Mouse (Mus musculus) cerebellum, adult 9-11 months (tissue): ENCODE results near the gene Map2k7.

Experiments
- DNase-seq: peaks from one replicate; pipeline ENCODE4 v3.0.0; 2022

The Map2k7 gene

DNA sequence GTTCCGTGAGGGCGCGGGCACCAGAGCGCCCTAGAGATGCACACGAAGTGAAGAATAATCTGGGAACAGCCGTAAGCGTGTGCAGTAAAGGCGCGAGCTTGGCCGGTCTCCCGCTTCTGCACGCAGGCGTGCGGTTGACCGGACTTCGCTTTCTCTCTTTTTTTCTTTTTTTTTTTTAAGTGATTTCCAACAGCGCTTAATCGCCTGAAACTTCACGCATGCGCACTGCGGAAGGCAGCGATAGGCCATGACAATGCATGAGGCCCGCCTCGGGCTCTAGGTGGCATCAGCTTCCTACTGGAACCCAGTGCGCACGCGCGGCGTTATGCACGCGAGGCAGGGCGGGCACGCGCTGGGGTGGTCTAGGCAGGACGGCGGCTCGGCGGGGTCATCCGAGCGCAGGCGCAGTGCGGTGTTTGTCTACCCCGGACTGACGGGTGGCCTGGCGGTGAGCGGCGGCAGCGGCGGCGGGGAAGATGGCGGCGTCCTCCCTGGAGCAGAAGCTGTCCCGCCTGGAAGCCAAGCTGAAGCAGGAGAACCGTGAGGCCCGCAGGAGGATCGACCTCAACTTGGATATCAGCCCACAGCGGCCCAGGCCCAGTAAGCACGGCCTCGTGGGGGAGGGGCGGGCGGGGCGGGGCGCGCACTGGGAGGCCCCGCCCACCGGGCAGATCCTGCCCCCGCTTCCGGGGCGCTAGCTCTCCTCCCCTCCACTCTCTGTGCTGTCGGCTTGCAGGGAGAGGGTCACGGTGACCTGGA lies at the start of gene Map2k7, which contains the start of gene Gm49320:
TSS of gene Map2k7 (plus strand) at position 307 of the 759 bp plus-strand sequence.
TSS of gene Gm49320 (plus strand) at position 432 of the 759 bp plus-strand sequence.
- DNase-seq, result peak; percentile 100

DNA sequence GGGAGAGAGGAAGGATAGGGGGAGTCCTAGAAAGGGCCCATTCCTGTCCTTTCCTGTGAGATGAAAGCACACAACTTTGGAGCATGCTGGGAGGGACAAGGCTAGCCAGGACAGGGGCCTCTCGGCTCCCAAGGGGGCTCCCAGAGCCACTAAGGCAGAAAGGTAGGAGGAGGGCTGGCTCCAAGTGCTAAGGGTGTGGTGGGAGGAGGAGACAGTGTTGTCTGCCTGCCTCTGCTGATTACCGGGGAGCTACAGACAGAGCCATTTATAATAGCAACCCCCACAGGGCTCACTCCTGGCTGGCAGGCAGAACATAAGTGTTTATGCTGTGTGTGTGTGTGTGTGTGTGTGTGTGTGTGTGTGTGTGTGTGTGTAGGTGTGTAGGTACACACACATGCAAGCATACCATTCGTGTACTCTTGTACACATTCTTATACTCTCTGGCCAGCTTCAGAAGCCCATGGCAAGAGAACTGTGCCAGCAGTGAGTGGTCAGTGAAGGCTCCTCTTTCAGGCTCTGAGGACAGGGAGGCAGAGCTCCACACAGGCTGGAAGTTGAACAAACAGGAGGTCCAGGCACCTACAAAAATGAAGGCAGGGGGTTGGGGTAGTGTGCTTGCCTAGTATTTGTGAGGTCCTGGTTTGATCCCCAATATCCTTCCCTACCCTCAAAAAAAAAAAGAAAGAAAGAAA lies 49.4 kb upstream of the Map2k7 start:
- DNase-seq, result no peak

DNA sequence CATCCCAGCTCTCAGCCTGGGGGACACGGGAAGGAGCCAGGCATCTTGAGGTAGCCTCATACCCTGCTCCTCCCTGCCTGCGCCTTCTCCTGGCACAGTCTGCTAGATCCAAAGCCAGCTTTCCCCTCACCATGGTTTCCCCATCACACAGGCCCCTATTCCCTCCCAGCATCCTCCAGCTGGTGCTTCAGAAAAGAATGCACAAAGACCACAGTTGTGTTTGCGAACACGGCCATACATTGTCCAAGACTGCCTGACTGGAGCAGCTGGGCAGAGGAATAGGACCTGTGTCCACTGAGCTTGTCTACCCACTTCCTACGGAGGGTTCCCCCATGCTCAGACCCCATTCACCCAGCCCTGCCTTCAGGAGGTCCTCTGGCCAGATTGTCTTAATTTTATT lies 46.2 kb upstream of the Map2k7 start:
- no peak for DNase-seq

DNA sequence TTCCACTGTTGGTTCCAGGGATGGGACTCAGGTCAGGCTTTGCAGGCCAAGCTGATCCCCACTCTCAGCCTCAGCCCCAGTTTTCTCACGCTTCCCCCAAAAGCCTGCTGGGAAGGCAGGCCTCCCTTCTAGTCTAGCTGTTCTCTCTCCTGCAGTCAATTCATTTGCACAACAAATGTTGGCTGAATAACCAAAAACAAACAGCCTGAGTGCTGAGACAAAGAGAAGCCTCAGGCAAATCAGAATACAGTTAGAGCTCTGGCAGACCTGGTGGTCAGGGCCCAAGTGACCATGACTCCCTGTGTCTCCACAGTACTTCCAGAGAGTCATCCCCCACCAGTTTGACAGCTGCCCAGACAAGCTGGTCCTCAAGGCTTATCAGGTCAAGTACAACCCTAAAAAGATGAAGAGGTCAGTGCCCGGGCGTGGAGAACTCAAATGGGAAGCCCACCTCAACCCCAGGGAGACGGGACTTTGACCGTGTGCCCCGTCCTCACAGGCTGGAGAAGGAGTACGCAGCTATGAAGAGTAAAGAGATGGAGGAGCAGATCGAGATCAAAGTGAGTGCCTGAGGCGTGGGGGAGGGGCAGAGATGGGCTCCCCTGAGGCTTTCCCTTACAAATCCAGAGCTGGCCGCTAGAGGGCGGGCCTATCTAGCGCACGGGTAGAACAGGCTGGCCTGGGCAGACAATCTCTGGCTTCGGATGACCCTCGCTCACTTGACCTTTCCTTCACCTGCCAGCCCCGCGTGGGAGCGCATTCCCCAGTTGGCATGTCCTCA lies 45.5 kb upstream of the Map2k7 start:
- peak; percentile 85 for DNase-seq

DNA sequence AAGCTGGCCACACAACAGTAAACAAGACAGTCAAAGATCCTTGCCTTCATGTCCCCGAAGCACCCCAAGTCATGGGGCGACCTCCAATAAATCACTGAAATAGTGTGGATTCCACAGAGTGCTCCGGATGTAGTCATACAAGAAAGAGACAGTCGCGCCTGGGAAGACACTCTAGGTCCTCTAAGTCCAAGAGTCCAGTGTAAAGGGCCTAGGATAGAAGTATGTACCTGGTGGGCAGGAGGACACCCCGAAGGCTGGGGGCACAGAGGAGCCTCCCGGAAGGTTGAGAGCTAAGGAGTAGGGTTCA lies 45.0 kb upstream of the Map2k7 start:
- no peak for DNase-seq

DNA sequence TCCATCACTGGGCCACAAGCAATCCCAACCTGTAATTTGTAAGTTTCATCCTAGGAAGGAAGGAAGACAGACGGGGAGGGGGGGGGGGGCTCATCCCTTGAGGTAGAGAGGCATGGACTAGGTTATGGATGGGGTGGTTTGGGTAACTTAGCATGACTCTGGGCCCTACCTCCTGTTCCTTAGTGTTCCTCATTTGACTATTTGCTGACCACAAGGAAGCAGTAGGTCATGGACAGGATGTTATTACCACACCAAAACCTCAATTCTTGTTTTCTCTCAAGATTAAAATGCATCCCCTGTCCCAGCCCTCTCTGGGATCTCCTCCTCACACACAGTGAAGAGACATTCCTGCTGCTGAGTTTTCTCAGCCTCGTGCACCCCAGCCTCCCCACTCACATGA lies 37.2 kb upstream of the Map2k7 start:
- DNase-seq, result no peak

DNA sequence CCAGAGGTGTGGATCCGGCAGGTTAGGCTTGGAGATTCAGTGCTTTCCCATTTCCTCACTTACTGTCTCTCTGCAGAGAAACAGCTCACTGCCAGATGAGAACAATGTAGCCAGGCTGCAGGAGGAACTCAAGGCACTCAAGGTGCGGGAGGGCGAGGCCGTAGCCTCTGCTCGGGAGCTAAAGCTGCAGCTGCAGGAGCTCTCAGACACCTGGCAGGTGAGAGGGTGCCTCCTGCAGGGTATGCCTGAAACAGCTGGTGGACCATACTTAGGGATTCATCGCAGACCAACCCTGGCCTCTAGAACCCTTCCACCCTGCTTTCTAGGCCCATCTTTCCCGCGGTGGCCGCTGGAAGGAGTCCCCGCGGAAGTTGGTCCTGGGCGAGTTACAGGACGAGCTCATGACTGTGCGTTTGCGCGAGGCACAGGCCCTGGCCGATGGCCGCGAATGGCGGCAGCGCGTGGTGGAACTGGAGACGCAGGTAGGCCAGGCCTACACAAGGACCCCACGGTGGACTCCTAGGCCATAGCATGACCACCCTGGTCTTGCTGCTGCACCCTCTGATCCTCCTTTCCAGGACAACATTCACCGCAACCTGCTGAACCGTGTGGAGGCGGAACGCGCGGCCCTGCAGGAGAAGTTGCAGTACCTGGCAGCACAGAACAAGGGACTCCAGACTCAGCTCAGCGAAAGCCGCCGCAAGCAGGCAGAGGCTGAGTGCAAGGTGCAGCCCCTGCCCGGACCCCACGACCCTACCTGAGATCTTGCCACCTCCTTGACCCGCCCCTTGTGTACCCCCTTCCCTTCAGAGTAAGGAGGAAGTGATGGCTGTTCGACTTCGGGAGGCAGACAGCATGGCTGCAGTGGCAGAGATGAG lies 33.1 kb upstream of the Map2k7 start:
- no peak for DNase-seq

DNA sequence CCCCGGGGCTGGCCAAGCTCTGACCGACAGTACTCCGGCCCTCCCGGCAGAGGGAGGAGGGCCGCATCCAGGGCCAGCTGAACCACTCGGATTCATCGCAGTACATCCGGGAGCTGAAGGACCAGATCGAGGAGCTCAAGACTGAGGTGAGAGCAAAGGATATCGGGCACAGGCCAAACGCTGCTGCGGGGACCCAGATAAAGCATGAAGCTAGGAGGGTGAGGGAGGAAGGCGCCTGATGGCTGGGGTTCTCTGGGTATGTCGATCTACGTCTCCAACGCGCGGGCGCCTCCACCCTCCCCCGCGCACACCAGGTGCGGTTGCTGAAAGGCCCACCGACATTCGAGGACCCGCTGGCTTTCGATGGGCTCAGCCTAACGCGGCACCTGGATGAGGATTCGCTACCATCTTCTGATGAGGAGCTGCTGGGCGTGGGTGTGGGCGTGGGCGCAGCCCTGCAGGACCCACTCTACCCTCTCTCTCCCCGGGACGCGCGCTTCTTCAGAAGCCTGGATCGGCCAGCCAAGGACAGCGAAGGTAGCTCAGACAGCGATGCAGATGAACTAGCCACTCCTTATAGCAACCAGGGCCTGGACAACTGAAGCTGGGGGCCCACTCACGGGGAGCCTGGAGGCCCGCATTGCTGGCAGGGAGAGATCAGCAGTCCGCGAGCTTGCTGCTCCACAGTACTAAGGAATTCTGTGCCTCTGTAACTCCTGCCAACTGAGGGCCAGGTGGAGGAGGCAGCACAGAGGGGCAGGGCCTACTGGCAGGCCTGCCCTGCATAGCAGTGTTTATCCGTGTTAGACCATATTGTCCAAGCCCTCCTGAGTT lies 32.1 kb upstream of the Map2k7 start:
- peak; percentile 60 for DNase-seq

DNA sequence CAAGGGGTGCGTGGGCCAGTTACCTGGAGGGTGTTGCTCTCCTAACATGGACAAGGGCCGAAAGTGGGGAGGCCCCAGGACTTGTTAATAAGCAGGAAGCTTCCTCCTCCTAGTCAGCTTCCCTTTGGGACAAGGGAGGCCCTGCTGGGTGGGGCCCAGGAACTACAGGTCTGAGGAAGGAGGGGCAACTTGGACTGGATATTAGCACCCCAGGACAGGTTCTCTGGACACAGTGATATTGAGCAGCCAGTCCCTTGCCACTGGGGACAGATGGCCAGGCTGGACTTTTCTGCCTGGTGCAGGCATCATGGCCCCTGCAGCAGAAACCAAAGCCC lies 31.6 kb upstream of the Map2k7 start:
- DNase-seq, result no peak

DNA sequence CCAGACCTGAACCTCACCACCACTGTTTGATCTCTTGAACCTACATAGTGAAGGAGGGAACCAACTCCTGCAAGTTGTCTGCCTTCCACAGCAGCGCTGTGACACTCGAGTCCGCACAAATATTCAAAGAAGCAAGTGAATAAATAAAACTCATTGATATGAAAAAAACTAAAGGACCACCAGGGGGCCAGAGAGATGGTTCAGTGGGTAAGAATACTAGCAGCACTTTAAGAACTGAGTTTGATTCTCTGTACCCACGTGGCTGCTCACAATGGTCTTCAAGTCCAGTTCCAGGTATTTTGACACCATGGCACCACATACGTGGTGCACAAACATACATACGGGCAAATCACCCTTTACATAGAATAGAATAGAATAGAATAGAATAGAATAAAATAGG lies 27.4 kb upstream of the Map2k7 start:
- DNase-seq, result no peak

DNA sequence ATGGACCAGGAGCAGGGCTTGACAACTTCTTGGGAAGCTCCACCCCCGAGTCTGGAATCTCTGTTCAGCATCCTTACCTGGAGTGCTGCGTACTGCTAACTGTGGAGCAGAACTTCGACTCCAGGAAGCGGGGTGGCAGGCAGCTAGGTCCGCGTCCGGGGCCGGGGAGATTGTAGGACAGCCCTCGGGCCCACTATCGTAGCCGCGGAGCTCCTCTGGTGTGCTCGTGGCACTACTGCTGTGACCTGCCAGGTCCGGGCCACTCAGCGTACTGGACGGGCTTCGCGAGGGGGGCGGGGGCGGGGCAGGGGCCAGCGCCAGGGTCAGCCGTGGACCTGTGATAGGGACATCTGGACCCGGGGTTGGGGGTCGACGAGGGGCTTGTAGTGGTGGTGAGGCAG lies 25.7 kb upstream of the Map2k7 start:
- no peak for DNase-seq

DNA sequence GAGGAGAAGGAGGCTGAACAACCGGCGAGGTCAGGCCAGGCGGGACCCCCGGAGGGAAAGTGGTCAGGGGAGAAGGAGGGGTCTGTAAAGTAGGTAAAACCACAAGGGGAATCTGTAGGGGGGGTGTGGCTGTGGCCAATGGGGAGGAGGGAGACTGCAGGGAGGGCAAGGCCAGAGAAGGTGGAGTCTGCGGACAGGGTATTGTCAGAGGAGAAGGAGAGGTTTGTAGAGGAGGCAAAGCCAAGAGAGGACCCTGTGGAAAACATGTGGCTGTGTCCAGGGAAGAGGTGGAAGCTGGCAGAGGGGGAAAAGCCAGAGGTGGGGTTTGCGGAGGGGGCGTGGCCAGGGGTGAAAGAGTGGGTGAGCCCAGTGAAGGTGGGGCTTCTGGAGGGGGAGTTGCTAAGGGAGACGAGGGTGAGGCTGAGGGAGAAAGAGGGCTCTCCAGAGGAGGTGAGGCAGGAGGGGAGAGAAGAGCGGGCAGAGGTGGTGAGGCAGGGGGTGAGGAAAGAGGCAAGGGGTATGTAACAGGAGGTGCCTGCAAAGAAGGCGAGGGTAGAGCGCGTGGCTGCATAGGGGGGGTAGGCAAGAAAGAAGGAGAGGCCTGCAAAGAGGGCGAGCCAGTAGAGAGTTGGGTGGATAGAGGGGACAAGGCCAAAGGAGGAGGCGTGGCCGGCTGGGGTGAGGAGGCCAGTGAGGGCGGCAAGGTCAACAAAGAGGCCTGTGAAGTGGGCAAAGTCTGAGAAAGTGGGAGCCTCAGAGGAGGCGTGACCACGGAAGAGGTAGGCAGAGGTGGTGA lies 25.1 kb upstream of the Map2k7 start:
- DNase-seq, result peak; percentile 55

DNA sequence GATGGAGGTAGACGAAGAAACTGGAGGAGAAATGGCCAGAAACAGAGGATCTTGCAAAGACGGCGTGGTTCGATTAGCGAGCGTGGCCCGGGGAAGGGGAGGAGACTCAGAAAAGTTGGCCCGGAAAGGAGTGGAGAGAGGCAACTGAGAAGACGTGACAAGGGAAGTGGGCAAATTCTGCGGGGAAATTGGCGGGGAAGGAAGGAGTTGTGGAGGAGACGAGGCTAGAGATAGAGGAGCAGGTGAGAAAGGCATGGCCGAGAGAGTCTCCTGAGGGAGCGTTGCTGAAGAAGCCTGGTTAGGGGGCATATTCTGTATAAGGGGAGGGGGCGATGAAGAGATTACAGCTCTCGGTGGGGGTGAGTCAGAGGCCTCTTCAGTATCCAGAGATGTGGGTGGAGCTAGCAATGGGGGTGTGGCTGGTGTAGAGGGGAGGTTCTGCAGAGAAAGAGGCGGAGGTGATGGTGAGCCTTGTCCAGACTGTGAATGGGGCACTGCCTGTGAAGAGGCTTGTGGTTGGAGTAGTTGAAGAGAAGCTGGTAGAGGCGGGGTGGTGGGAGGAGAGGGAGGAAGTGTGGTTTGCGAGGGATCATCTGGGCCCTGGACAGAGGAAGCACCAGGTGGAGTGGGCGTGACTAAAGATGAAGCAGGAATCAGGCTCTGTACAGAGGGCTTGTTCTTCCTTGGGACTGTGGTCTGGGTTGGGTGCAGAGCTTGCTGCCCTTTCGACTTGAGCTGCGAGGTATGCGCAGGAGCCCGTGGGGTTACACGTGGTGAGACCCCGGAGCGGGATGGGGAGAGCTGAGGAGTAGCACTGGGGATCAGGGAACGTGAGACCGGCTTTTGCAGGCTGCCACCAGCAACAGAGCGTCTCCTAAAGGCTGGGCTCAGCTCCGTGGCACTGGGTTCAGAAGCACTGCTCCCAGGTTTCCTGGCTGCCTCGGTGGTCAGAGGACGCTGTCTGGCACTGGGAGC lies 24.2 kb upstream of the Map2k7 start:
- DNase-seq, result peak; percentile 46

DNA sequence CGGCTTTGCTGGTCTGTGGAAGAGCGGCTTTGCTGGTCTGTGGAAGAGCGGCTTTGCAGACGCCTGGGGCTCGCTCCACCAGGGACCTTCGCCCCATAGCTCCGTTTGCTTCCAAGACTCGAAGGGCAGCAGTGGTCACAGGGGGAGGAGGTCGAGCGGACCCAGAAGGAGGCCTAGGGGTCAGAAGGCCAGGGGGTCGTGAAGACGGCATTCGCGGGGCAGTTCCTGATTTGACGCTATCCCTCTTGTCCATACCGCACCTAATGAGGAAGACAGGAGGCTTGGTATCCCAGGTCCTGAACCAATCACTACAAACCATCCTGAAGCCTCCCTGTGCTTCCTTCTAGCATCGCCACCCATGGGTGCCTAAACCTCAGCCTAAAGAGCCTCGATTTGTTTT lies 22.2 kb upstream of the Map2k7 start:
- DNase-seq, result no peak

DNA sequence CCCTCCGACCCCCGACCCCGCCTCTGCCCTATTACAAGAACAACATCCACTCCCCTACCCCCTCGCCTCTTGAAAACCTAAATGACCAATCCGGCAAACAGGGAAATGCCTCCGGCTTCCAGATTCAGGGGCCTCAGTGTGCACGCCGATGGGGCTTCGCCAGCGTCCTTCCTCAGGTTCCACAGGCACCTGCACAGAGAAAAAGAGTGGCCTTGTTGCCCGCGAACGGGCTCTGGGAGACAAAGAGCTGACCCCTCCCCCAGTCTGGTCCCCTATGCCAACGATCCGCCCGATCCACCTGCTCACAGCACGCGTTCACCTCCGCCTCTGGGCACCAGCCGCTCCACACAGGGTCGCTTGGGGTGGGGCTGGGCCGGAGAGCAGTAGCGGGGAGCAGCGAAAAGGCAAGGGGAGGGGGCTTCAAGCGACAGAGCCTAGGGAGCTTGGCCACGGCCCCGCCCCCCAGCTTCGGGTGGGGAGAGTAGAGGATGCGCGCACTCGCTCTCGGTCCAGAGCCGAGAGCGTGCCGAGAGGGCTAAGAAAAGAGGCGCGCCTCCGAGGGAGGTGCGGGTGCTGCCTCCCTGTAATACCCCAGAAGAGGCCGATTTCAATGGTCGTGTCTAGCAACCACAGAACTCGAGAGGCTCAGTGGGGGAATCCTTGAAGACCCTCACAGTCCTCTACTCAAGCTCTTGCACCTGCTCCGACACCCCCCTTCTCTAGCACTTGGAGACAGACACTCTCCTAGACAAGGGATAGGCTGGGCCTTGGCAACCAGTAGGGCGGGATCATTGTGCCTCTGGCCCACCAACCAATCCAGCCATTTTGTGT lies 21.5 kb upstream of the Map2k7 start, which contains the start of gene Prr36:
TSS of gene Prr36 (minus strand) at position 669 of the 831 bp plus-strand sequence.
- peak; percentile 81 for DNase-seq

DNA sequence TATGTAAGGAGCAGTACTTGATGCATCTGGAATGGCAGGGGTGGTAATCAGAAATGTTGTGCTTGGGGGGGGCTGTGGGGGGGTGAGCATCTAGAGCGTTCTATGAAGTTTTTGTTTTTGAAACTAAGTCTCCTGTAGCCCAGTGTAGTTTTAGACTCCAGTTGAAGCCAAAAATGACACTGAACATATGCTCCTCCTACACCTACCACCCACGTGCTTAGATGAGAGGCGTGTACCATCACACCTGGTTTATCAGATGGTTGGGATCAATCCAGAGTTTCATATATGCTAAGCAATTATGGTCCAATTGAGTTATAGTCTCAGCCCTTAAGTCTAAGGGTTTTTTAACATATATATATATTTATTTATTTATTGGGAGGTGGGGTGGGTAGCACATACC lies 18.9 kb upstream of the Map2k7 start:
- DNase-seq, result no peak

DNA sequence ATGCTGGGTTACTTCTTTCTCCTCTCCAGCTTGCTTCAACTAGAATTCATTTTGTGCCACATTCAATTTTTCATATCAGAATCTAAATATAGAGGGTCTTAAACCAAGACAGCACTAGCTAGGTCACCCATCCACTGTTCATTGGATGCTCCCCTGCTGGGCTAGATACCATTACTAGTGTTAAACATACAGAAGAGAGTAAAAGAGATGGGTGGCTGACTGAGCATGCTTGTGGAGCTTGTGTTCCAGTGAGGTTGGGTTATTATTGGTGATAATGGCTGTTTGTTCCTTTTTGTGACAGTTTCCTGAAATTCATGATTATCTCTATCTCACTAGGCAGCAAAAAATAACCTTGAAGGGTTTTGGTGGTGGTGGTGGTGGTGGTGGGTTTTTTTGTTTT lies 16.5 kb upstream of the Map2k7 start:
- no peak for DNase-seq

DNA sequence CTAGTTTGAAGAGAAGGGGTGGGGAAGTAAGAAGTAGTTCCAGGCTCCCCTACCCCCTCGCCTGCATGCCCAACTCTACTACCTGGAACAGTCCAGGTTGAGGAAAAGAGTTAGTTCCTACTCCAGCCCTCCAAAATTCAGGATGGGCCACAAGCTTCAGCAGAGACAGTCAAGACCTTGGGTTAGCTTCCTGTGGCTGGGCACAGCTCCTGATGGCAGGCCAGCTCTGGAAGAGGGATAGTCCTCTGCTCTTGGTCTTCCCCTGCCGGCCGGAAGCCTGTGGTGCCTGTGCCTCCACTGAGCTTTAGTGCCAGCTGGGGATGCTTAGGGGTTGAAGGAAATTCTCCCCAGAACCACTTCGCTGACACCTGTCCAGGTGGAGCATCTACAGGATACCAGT lies 12.2 kb upstream of the Map2k7 start:
- no peak for DNase-seq
